Mouse (Mus musculus): ENCODE results near the gene Dlg5. TPM values are rescaled to one million over a fixed set of nuclear protein-coding genes. Genes with fewer than 3 reads are reported as not detected.

The Dlg5 gene
- total RNA-seq, 2 experiments from 2014 or later = not detected

- ATAC-seq (replicated peaks; ENCODE audit: poor library complexity) = no peak
Measured at GRCm38 (mm10) chr14:24197865-24198264, 47.9 kb downstream of the Dlg5 start.

GRCm38 (mm10) chr14:24196947-24197346 lies 48.8 kb downstream of the Dlg5 start:
- ATAC-seq (replicated peaks; ENCODE audit: poor library complexity) = no peak

- ATAC-seq (replicated peaks; ENCODE audit: poor library complexity) = no peak
Measured at GRCm38 (mm10) chr14:24190131-24190530, 55.6 kb downstream of the Dlg5 start.

GRCm38 (mm10) chr14:24189598-24189997 lies 56.1 kb downstream of the Dlg5 start:
- no peak for ATAC-seq (replicated peaks; ENCODE audit: poor library complexity)

- ATAC-seq (replicated peaks; ENCODE audit: poor library complexity) = no peak
Measured at GRCm38 (mm10) chr14:24185514-24185913, 60.2 kb downstream of the Dlg5 start.

GRCm38 (mm10) chr14:24182955-24183354 lies 62.8 kb downstream of the Dlg5 start:
- no peak for ATAC-seq (replicated peaks; ENCODE audit: poor library complexity)

- ATAC-seq (replicated peaks; ENCODE audit: poor library complexity) = peak; percentile 76
Measured at GRCm38 (mm10) chr14:24181811-24182506, 63.8 kb downstream of the Dlg5 start.

- no peak for ATAC-seq (replicated peaks; ENCODE audit: poor library complexity)
Measured at GRCm38 (mm10) chr14:24179466-24179991, 66.2 kb downstream of the Dlg5 start.

- no peak for ATAC-seq (replicated peaks; ENCODE audit: poor library complexity)
Measured at GRCm38 (mm10) chr14:24176609-24177008, 69.1 kb downstream of the Dlg5 start.

GRCm38 (mm10) chr14:24173326-24173725 lies 72.4 kb downstream of the Dlg5 start:
- ATAC-seq (replicated peaks; ENCODE audit: poor library complexity) = no peak

- ATAC-seq (replicated peaks; ENCODE audit: poor library complexity) = no peak
Measured at GRCm38 (mm10) chr14:24171639-24172311, 73.9 kb downstream of the Dlg5 start.

GRCm38 (mm10) chr14:24166046-24166445 lies 79.7 kb downstream of the Dlg5 start:
- ATAC-seq (replicated peaks; ENCODE audit: poor library complexity) = no peak

- no peak for ATAC-seq (replicated peaks; ENCODE audit: poor library complexity)
Measured at GRCm38 (mm10) chr14:24164721-24165367, 80.9 kb downstream of the Dlg5 start.

GRCm38 (mm10) chr14:24162856-24163255 lies 82.9 kb downstream of the Dlg5 start:
- no peak for ATAC-seq (replicated peaks; ENCODE audit: poor library complexity)

- ATAC-seq (replicated peaks; ENCODE audit: poor library complexity) = no peak
Measured at GRCm38 (mm10) chr14:24148892-24149291, 96.8 kb downstream of the Dlg5 start.

GRCm38 (mm10) chr14:24144821-24145220 lies 100.9 kb downstream of the Dlg5 start:
- no peak for ATAC-seq (replicated peaks; ENCODE audit: poor library complexity)

GRCm38 (mm10) chr14:24144421-24144820 lies 101.3 kb downstream of the Dlg5 start:
- ATAC-seq (replicated peaks; ENCODE audit: poor library complexity) = no peak

- ATAC-seq (replicated peaks; ENCODE audit: poor library complexity) = no peak
Measured at GRCm38 (mm10) chr14:24142926-24143430, 102.7 kb downstream of the Dlg5 start.

GRCm38 (mm10) chr14:24141727-24142126 lies 104.0 kb downstream of the Dlg5 start:
- ATAC-seq (replicated peaks; ENCODE audit: poor library complexity) = no peak

GRCm38 (mm10) chr14:24140297-24140812 lies 105.4 kb downstream of the Dlg5 start:
- peak; percentile 77 for ATAC-seq (replicated peaks; ENCODE audit: poor library complexity)

- ATAC-seq (replicated peaks; ENCODE audit: poor library complexity) = no peak
Measured at GRCm38 (mm10) chr14:24136908-24137307, 108.8 kb downstream of the Dlg5 start.

Data from megakaryocyte progenitor cell, adult 5-6 weeks (primary cell).